Mouse (Mus musculus): Measurements from ENCODE around the gene Herc6. TPM values are rescaled to one million over a fixed set of nuclear protein-coding genes. Genes with fewer than 3 reads are reported as not detected.

Herc6 gene
- polyA plus RNA-seq, 1 experiment from 2014 or later = 23.5 TPM

- WGBS (ENCODE audit: missing documents) = 91% methylated on average over 2 of the region's 3 CpGs
- Histone ChIP-seq H3K27ac (no peak overlapping the region), H3K4me3 (ENCODE audit: inconsistent target) (no peak overlapping the region), H3K79me2 (ENCODE audit: inconsistent target) (no peaks in the 10 kb centered on the region), H3K36me3 (ENCODE audit: inconsistent target) (no peaks in the 10 kb centered on the region)
Observed at GRCm38 (mm10) chr6:57551211-57551796, 29.5 kb upstream of the Herc6 start.

DNA sequence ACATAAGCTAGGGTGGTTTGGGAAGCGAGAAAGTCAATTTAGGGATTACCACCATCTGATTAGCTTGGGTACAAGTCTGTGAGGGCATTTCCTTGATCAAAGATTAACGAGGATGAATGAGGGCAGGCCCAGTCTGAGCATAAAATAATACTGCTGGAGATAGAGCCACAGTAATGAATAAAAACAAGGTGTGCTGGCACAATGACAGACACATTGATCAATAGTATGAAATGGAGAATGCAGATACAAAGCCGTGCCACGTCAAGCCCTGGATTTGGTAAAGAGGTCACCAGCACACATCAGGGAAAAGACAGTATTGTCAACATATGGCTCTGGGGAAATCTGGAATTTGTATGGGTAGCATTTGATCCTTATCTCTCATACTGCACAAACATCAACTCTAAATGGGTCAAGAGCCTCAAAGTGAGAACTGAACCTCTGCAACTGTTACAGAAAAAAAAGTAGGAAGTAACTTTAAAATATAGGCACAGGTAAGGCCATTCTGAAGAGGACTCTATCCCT, 22.9 kb upstream of the Herc6 start:
- WGBS (ENCODE audit: missing documents) = 87% methylated on average over 4 of the region's 4 CpGs
- H3K36me3 ChIP-seq (ENCODE audit: inconsistent target) = no peaks in the 10 kb centered on the region
- H3K4me3 ChIP-seq (ENCODE audit: inconsistent target) = no peak overlapping the region
- H3K79me2 ChIP-seq (ENCODE audit: inconsistent target) = no peaks in the 10 kb centered on the region
- no peak overlapping the region for H3K27ac ChIP-seq

DNA sequence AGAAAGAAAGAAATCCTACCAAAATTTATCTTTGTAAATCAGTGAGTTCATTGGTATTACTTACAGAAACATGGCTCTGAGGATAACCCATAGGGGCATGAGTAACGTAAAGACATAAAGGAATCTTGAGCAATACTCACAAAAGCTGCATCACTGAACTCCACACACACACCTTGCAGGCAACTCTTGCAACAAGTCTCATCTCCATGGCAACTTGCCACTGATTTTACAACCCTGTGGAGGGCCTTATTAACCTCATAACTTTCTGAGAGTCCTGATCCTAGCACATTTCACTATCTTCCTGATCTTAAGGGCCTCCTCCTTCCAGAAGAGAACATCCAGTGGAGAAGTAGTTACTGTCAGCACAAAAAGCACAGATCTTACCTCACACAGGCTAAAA, 17.3 kb upstream of the Herc6 start:
- H3K79me2 ChIP-seq (ENCODE audit: inconsistent target) = no peaks in the 10 kb centered on the region
- H3K27ac ChIP-seq = no peak overlapping the region
- 77% methylated on average over 1 of the region's 1 CpGs for WGBS (ENCODE audit: missing documents)
- H3K36me3 ChIP-seq (ENCODE audit: inconsistent target) = no peaks in the 10 kb centered on the region
- H3K4me3 ChIP-seq (ENCODE audit: inconsistent target) = no peak overlapping the region

DNA sequence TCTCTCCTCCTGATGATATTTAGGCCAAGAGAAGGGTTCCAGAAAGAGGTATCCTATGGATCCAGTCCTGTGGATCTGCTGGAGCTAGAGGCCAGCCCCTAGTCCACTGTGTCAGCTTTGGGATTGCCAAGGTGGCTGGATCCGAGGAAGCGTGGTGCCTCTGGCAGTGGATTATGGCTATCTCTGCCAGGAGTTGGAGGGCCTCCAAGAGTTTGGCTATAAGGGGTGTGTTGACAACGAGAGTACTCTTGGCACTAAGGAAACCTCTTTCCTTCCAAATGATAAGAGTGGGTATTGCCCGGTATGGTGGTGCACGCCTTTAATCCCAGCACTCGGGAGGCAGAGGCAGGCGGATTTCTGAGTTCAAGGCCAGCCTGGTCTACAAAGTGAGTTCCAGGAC, 15.3 kb upstream of the Herc6 start:
- 98% methylated on average over 7 of the region's 7 CpGs for WGBS (ENCODE audit: missing documents)
- no peak overlapping the region for H3K4me3 ChIP-seq (ENCODE audit: inconsistent target)
- no peak overlapping the region for H3K27ac ChIP-seq
- H3K36me3 ChIP-seq (ENCODE audit: inconsistent target) = no peaks in the 10 kb centered on the region
- no peaks in the 10 kb centered on the region for H3K79me2 ChIP-seq (ENCODE audit: inconsistent target)

DNA sequence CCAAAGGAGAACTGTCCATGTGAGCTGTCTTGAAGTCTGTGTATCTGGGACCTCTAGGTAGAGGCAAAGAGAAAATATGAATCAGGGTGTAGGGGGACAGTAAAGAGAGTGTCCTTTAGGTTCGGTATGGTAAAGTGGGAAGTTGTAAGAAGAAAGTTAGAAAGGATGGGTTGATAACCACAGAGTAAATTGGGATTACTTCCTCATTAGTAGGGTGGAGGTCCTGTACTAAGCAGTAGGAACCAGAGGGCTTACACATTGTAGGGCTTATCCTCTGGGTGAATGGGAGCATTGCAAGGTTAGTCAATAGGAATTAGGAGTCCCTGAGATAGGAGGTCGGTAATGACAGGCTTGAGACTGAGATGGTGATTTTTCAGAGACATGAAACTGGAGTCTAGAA, 13.2 kb upstream of the Herc6 start:
- Histone ChIP-seq H3K36me3 (ENCODE audit: inconsistent target) (no peaks in the 10 kb centered on the region), H3K4me3 (ENCODE audit: inconsistent target) (no peak overlapping the region), H3K79me2 (ENCODE audit: inconsistent target) (no peaks in the 10 kb centered on the region), H3K27ac (no peak overlapping the region)
- 100% methylated on average over 1 of the region's 2 CpGs for WGBS (ENCODE audit: missing documents)

- Histone ChIP-seq H3K36me3 (ENCODE audit: inconsistent target) (no peaks in the 10 kb centered on the region), H3K27ac (no peak overlapping the region), H3K4me3 (ENCODE audit: inconsistent target) (no peak overlapping the region), H3K79me2 (ENCODE audit: inconsistent target) (no peaks in the 10 kb centered on the region)
- 21% methylated on average over 6 of the region's 6 CpGs for WGBS (ENCODE audit: missing documents)
Observed at GRCm38 (mm10) chr6:57570170-57570974, 10.4 kb upstream of the Herc6 start.

DNA sequence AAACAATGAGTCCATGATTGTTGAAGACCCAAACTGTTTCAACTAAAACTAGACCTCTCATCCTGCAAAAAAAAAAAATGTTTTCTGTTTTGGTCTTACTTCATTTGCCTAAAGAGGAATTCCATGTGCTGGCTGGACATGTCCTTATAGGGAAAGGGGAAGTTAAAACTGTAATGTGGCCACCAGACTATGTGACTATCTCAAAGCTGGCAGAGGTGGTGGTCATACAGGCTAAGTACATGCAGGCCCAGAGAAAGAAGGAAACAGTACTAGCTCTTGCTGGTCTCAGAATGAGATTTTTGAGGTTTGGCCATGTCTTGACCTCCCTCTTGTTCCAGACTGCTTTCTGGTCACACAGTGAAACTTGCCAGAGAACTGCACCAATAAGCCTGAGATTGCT, 9.2 kb upstream of the Herc6 start:
- Histone ChIP-seq H3K27ac (no peak overlapping the region), H3K79me2 (ENCODE audit: inconsistent target) (no peaks in the 10 kb centered on the region), H3K4me3 (ENCODE audit: inconsistent target) (no peak overlapping the region), H3K36me3 (ENCODE audit: inconsistent target) (no peaks in the 10 kb centered on the region)

- Histone ChIP-seq H3K36me3 (ENCODE audit: inconsistent target) (peaks cover 19% of the 10 kb centered on the region; the same call in 1 of the 2 replicates), H3K79me2 (ENCODE audit: inconsistent target) (peaks cover 57% of the 10 kb centered on the region), H3K4me3 (ENCODE audit: inconsistent target) (peak overlapping the region; percentile 99), H3K27ac (peak overlapping the region; percentile 89)
- WGBS (ENCODE audit: missing documents) = 17% methylated on average over 3 of the region's 12 CpGs
Observed at GRCm38 (mm10) chr6:57581595-57581994, 795 bp downstream of the Herc6 start.

GRCm38 (mm10) chr6:57582356-57582755, 1.6 kb downstream of the Herc6 start:
- 0% methylated on average over 4 of the region's 4 CpGs for WGBS (ENCODE audit: missing documents)
- Histone ChIP-seq H3K4me3 (ENCODE audit: inconsistent target) (peak overlapping the region; percentile 99), H3K36me3 (ENCODE audit: inconsistent target) (peaks cover 25% of the 10 kb centered on the region), H3K79me2 (ENCODE audit: inconsistent target) (peaks cover 64% of the 10 kb centered on the region), H3K27ac (peak overlapping the region; percentile 89; the same call in 1 of the 2 replicates)

GRCm38 (mm10) chr6:57605546-57606307, 24.9 kb downstream of the Herc6 start:
- H3K27ac ChIP-seq = no peak overlapping the region
- WGBS (ENCODE audit: missing documents) = 99% methylated on average over 7 of the region's 7 CpGs
- no peak overlapping the region for H3K4me3 ChIP-seq (ENCODE audit: inconsistent target)
- peaks cover 94% of the 10 kb centered on the region for H3K36me3 ChIP-seq (ENCODE audit: inconsistent target)
- no peaks in the 10 kb centered on the region for H3K79me2 ChIP-seq (ENCODE audit: inconsistent target)

DNA sequence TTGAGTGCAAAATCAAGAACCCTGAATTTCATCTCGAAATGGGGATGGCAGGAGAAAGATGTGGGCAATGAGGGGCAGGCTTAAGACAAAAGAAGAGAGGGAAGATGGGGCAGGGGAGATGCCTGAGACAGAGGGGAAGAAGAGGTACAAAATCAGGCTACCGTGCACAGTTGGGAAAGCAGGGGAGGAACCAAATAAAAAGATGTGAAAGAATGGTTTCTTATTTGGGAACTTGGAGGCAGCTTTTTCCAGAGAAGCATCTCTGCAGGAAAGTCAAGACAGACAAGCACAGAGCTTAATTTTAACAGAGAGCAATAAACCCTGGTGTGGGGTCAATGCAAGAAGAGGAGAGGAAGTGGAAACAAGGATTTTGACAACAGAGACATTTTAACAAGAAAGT, 27.2 kb downstream of the Herc6 start:
- Histone ChIP-seq H3K79me2 (ENCODE audit: inconsistent target) (no peaks in the 10 kb centered on the region), H3K27ac (no peak overlapping the region), H3K4me3 (ENCODE audit: inconsistent target) (no peak overlapping the region), H3K36me3 (ENCODE audit: inconsistent target) (peaks cover 97% of the 10 kb centered on the region)
- 95% methylated on average over 2 of the region's 2 CpGs for WGBS (ENCODE audit: missing documents)

DNA sequence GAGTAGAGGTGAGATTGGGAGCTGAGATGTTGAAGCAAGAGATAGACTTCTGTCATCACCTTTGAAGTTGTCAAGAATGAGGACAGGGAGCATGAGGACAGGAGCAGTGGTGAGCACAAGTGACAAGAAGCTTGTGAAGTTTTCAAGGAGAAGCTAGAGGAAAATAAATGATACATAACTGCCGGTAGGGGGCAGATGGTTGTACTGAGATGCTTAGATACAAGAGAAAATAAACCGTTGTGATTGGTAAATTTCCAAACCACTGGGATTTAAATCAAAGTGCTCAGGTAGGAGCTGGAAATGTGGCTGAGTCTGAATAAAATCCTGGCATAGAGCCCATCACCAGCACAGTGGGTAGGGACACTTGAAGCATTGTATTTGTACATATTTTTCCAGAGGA, 28.8 kb downstream of the Herc6 start:
- Histone ChIP-seq H3K27ac (no peak overlapping the region), H3K79me2 (ENCODE audit: inconsistent target) (no peaks in the 10 kb centered on the region), H3K36me3 (ENCODE audit: inconsistent target) (peaks cover 81% of the 10 kb centered on the region), H3K4me3 (ENCODE audit: inconsistent target) (no peak overlapping the region)
- 54% methylated on average over 2 of the region's 2 CpGs for WGBS (ENCODE audit: missing documents)

DNA sequence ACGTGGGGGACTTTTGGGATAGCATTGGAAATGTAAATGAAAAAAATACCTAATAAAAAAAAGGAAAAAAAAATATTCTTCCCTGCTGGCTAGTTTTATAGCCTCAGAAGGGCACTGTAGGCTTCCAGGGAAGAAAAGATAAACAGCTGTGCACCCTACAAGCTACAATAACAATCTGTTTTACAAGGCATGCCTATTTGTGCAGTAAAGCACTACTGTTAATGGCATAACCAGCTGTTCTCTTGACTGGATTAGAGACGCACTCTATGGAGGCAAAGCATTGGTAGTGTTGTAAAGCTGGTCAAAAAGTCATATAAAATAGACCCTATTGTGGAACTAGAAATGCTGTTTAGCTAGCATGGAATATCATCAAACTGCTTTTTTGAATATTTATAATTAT, 35.0 kb downstream of the Herc6 start:
- Histone ChIP-seq H3K36me3 (ENCODE audit: inconsistent target) (peaks cover 63% of the 10 kb centered on the region), H3K27ac (no peak overlapping the region), H3K4me3 (ENCODE audit: inconsistent target) (no peak overlapping the region), H3K79me2 (ENCODE audit: inconsistent target) (no peaks in the 10 kb centered on the region)
- 95% methylated on average over 2 of the region's 2 CpGs for WGBS (ENCODE audit: missing documents)

- Histone ChIP-seq H3K79me2 (ENCODE audit: inconsistent target) (no peaks in the 10 kb centered on the region), H3K4me3 (ENCODE audit: inconsistent target) (no peak overlapping the region), H3K27ac (no peak overlapping the region), H3K36me3 (ENCODE audit: inconsistent target) (peaks cover 54% of the 10 kb centered on the region)
- 100% methylated on average over 1 of the region's 1 CpGs for WGBS (ENCODE audit: missing documents)
Observed at GRCm38 (mm10) chr6:57639531-57639930, 58.7 kb downstream of the Herc6 start.

- H3K4me3 ChIP-seq (ENCODE audit: inconsistent target) = no peak overlapping the region
- H3K36me3 ChIP-seq (ENCODE audit: inconsistent target) = peaks cover 31% of the 10 kb centered on the region
- 12% methylated on average over 4 of the region's 4 CpGs for WGBS (ENCODE audit: missing documents)
- H3K27ac ChIP-seq = peak overlapping the region; percentile 22; the same call in 1 of the 2 replicates
- H3K79me2 ChIP-seq (ENCODE audit: inconsistent target) = no peaks in the 10 kb centered on the region
Observed at GRCm38 (mm10) chr6:57641789-57642188, 61.0 kb downstream of the Herc6 start.
